Mouse (Mus musculus): ENCODE data around the gene Eprs. TPM values are rescaled to one million over a fixed set of nuclear protein-coding genes. Genes with fewer than 3 reads are reported as not detected.
A peak's percentile ranks its signal among the peaks of the same experiment; 100 is the strongest.

The Eprs gene
- polyA plus RNA-seq, 1 experiment from 2014 or later, result 136 TPM

DNA sequence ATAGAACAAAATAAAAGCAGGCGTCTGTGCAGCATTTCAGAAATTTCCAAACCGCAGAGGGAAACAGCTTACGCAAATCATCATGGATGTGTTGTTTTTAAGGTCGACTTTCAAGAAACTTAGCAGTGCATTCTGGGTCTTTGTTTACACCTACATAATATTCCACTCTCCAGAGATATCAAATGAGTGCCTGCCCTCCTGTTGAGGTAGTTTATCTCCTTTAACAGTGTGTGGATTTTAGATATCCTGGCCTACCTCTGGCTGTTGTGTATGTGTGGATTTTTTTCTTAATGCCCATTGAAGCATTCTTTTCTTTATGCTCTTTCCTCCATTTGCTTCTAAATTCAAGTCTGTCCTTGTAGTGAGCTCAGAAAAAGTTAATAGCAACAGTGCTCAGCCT is 109.9 kb downstream of the Eprs start:
- WGBS, result 88% methylated on average over 4 of the region's 4 CpGs
- H3K27ac ChIP-seq (ENCODE audit: low read depth, low read length), result no peak overlapping the region
- no peaks in the 10 kb centered on the region for H3K36me3 ChIP-seq (ENCODE audit: control insufficient read depth, insufficient read depth, low read length)
- H3K27me3 ChIP-seq (replicated peaks; ENCODE audit: control insufficient read depth, insufficient read depth, low read length), result no peaks in the 10 kb centered on the region
- no peak overlapping the region for H3K4me2 ChIP-seq (ENCODE audit: low read length)
- no peak overlapping the region for H3K4me3 ChIP-seq (ENCODE audit: low read length)
- no peak overlapping the region for H3K9ac ChIP-seq (ENCODE audit: low read depth, low read length)
- no peak for ATAC-seq
- H3K9me3 ChIP-seq (ENCODE audit: control insufficient read depth, low read length), result no peaks in the 10 kb centered on the region
- no peaks in the 10 kb centered on the region for H3K4me1 ChIP-seq (ENCODE audit: control insufficient read depth, insufficient read depth, low read depth, low read length)

DNA sequence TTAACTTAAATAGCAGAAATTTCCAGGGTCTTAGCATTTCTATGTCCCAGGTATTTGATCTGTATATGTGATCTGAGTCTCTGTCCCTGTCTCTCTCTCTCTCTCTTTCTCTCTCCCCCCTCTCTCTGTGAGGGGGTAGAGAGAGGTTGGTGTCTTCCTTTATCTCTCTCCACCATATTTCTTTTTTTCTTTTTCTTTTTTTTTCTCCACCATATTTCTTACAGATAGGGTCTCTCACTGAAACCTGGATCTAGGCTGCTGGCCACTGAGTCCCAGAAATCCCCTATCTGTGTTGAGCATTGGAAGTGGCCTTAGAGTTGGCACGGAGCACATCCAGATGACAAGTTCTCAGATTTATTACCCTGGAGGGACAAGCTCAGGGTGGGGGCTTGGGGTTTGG is 110.6 kb downstream of the Eprs start:
- H3K36me3 ChIP-seq (ENCODE audit: control insufficient read depth, insufficient read depth, low read length), result no peaks in the 10 kb centered on the region
- H3K4me2 ChIP-seq (ENCODE audit: low read length), result no peak overlapping the region
- H3K9me3 ChIP-seq (ENCODE audit: control insufficient read depth, low read length), result no peaks in the 10 kb centered on the region
- ATAC-seq, result no peak
- no peak overlapping the region for H3K4me3 ChIP-seq (ENCODE audit: low read length)
- no peak overlapping the region for H3K9ac ChIP-seq (ENCODE audit: low read depth, low read length)
- 93% methylated on average over 1 of the region's 1 CpGs for WGBS
- H3K27ac ChIP-seq (ENCODE audit: low read depth, low read length), result no peak overlapping the region
- H3K4me1 ChIP-seq (ENCODE audit: control insufficient read depth, insufficient read depth, low read depth, low read length), result no peaks in the 10 kb centered on the region
- no peaks in the 10 kb centered on the region for H3K27me3 ChIP-seq (replicated peaks; ENCODE audit: control insufficient read depth, insufficient read depth, low read length)

MicroRNAs within 50 kb of the gene (microRNA counts, 519-probe panel; counts per million panel counts)
- microRNA mmu-miR-194, result 2,078 counts per million, percentile 35 among the panel's probes with 10 or more counts

Small RNAs within 50 kb of the gene (microRNA-seq; reads per million reads assigned to microRNA genes)
- 1.5 reads per million for gene Mir194-1
- 5.0 reads per million, percentile 17 among the genes with 10 or more reads in this experiment for gene Mir215

Other genes with a start within 250 kb of the Eprs start
- gene Rab3gap2, start 158.9 kb upstream of the Eprs start, polyA plus RNA-seq (2015; fragmentation: Nextera tagmentation; extraction: Ambion mirVana), result 21.8 and 25.2 TPM in 2 replicates
- gene Iars2, start 33.6 kb upstream of the Eprs start, polyA plus RNA-seq (2015; fragmentation: Nextera tagmentation; extraction: Ambion mirVana), result 18.6 and 19.6 TPM in 2 replicates
- gene Bpnt1, start 30.9 kb upstream of the Eprs start, polyA plus RNA-seq (2015; fragmentation: Nextera tagmentation; extraction: Ambion mirVana), result 59.2 and 61.5 TPM in 2 replicates
- 8.3 and 10.0 TPM in 2 replicates for gene Slc30a10, start 91.8 kb downstream of the Eprs start, polyA plus RNA-seq (2015; fragmentation: Nextera tagmentation; extraction: Ambion mirVana)

Measured in hindbrain, embryonic 16.5 days (tissue).